Mouse (Mus musculus) forebrain, postnatal 0 days (tissue): ENCODE measurements at regions not wholly inside any gene's neighbourhood (a gene's known extent, or its start where the extent isn't known, plus 50 kb on each side); places are given as distances from the start of the nearest gene placed in this dataset.
A peak's percentile ranks its signal among the peaks of the same experiment; 100 is the strongest.
"Not testable (repeated sequence)": the region's sequence is repeated elsewhere in the genome, so short reads cannot be mapped to it uniquely, and the experiment has no call there.

Source experiments
- ATAC-seq: fragments of 200-750 bp; cut with Nextera tagmentation; 2 replicates; pipeline ENCODE4 v1.8.0; 2017; ENCODE audit warnings: mild to moderate bottlenecking, moderate library complexity
- DNase-seq: peaks from one replicate; pipeline ENCODE4 v3.0.0-alpha.2; 2015
- H3K27ac ChIP-seq: fragments of 300-500 bp; sonication (generic); 2 replicates; pipeline ENCODE4 v1.5.1; 2014; ENCODE audit warnings: low read depth, mild to moderate bottlenecking, antibody characterized with exemption, low read length, moderate library complexity, mixed read lengths
- H3K27me3 ChIP-seq: fragments of 300-500 bp; sonication (generic); 2 replicates; pipeline ENCODE4 v1.6.1; 2014; ENCODE audit warnings: mild to moderate bottlenecking, low read length, mixed read lengths; ENCODE audit not compliant: insufficient read depth
- H3K36me3 ChIP-seq: fragments of 300-500 bp; sonication (generic); 2 replicates; pipeline ENCODE4 v1.6.1; 2014; ENCODE audit warnings: mild to moderate bottlenecking, moderate library complexity; ENCODE audit not compliant: insufficient read depth
- H3K4me1 ChIP-seq: fragments of 300-500 bp; sonication (generic); 2 replicates; pipeline ENCODE4 v1.6.1; 2014; ENCODE audit warnings: antibody characterized with exemption; ENCODE audit not compliant: insufficient read depth
- H3K4me2 ChIP-seq: fragments of 300-500 bp; sonication (generic); 2 replicates; pipeline ENCODE4 v1.6.1; 2014; ENCODE audit warnings: low read depth, mild to moderate bottlenecking, moderate library complexity
- H3K4me3 ChIP-seq: fragments of 300-500 bp; sonication (generic); 2 replicates; pipeline ENCODE4 v1.5.1; 2014; ENCODE audit warnings: low read depth, low read length, mixed read lengths
- H3K9ac ChIP-seq: fragments of 300-500 bp; sonication (generic); 2 replicates; pipeline ENCODE4 v1.6.1; 2014; ENCODE audit warnings: mild to moderate bottlenecking
- H3K9me3 ChIP-seq: fragments of 300-500 bp; sonication (generic); 2 replicates; pipeline ENCODE4 v1.6.1; 2016; ENCODE audit warnings: low read length
- CTCF ChIP-seq: sonication (generic); IDR thresholded peaks from 2 replicates; pipeline ENCODE4 v1.5.1; 2016; ENCODE audit warnings: antibody characterized with exemption, control low read depth, low read depth
- WGBS: fragments of 180-500 bp; shearing (Covaris S2); extraction: QIAGEN DNeasy Blood & Tissue Kit; methylation state at CpG from one replicate; pipeline ENCODE4 v1.1.7; 2014; 5-methylcytosine and 5-hydroxymethylcytosine counted together

DNA sequence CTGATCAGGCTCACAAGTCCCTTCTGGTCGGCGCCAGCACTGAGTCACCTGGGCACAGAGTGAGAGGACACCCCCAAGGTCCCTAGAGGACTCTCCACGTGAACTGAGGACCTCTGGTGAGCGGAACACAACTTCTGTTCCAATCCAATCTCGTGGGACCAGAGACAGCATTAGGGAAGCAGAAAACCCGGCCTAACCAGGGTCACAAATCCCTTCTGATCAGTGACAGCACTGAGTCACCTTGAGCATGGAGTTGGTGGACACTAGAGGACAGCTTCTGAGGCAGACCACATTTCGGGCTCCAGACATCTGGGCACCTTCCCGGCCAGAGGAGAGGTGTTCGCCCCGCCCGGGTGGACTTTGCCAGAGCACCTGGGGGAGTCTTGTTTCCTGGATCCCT lies 412.3 kb upstream of the Arid1b start:
- no peak for DNase-seq

DNA sequence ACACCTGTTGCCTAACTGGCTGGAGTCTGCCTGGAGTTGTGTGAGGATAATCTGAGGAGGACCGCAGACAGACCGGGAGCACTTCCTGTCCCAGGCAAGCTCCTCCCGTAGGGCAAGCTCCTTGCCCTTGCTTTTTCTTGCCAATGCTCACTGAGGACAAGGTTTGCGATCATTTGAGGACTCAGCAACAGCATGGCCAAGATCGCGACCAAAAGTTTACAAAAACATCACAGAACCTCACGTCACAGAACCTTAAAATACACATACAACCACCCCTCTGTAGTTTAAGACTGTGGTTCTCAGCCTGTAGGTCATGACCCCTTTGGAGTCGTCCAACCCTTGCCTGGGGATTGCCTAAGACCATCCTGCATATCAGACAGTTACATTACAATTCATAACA lies 383.7 kb upstream of the Arid1b start:
- no peak for TF ChIP-seq CTCF
- DNase-seq (no peak), ATAC-seq (no peak)
- Histone ChIP-seq H3K27me3 (no peaks in the 10 kb centered on the region), H3K9me3 (no peaks in the 10 kb centered on the region), H3K9ac (no peak overlapping the region), H3K4me3 (no peak overlapping the region), H3K36me3 (no peaks in the 10 kb centered on the region), H3K27ac (no peak overlapping the region), H3K4me2 (no peak overlapping the region), H3K4me1 (no peaks in the 10 kb centered on the region)
- WGBS: 91% methylated on average over 8 of the region's 8 CpGs

More for the DNA sequence above, 412.3 kb upstream of the Arid1b start:
- Histone ChIP-seq H3K9ac (no peak overlapping the region), H3K9me3 (no peaks in the 10 kb centered on the region), H3K27ac (no peak overlapping the region), H3K36me3 (no peaks in the 10 kb centered on the region), H3K4me1 (no peaks in the 10 kb centered on the region), H3K4me2 (no peak overlapping the region), H3K27me3 (no peaks in the 10 kb centered on the region), H3K4me3 (no peak overlapping the region)
- no peak for ATAC-seq
- no peak for TF ChIP-seq CTCF
- WGBS: 83% methylated on average over 11 of the region's 11 CpGs

DNA sequence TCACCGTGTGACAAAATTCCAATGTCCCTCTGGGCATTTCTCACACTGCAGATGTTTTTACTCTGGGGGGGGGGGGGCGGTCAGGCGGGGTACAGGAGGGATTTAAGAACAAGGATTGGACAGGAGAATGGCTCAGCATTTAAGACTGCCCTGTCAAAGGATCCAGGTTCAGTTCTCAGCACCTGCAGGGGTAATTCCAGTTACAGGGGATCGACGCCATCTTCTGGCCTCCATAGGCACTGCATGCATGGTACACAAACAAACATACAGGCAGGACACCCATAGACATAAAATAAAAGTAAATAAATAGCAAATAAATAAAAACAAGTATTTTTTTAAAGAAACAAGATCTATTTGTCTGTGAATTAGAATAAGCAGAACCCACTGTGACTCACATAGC lies 383.1 kb upstream of the Arid1b start:
- ATAC-seq (no peak), DNase-seq (no peak)
- no peaks in the 10 kb centered on the region for H3K27me3 ChIP-seq
- no peak overlapping the region for H3K4me3 ChIP-seq
- no peak overlapping the region for H3K9ac ChIP-seq
- no peaks in the 10 kb centered on the region for H3K36me3 ChIP-seq
- H3K4me1 ChIP-seq: no peaks in the 10 kb centered on the region
- no peaks in the 10 kb centered on the region for H3K9me3 ChIP-seq
- H3K27ac ChIP-seq: no peak overlapping the region
- H3K4me2 ChIP-seq: no peak overlapping the region
- 87% methylated on average over 5 of the region's 5 CpGs for WGBS
- peak; percentile 22; the same call in 1 of the 2 replicates for TF ChIP-seq CTCF

DNA sequence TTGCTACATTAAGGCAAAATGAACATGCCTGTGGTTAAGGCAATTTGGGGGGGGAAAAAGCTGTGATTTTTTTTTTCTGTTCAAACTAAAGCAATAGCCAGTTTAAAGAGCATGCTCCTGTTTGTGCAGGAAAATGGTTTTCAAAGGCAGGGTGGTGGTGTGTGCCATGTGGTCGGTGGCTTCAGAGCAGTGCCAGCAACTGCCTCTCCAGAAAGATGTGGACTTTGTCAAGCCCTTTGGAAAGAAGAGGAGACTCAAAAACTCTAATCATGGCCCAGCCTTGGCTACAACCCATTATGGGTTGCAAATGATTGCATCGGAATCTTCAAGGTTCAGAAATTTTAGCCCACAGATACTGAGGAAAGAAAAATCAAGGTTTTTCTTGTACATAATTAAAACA lies 382.4 kb upstream of the Arid1b start:
- Histone ChIP-seq H3K27me3 (no peaks in the 10 kb centered on the region), H3K27ac (no peak overlapping the region), H3K4me3 (no peak overlapping the region), H3K36me3 (no peaks in the 10 kb centered on the region), H3K4me2 (no peak overlapping the region), H3K9ac (no peak overlapping the region), H3K9me3 (no peaks in the 10 kb centered on the region), H3K4me1 (no peaks in the 10 kb centered on the region)
- ATAC-seq: no peak
- no peak for DNase-seq
- 80% methylated on average over 2 of the region's 2 CpGs for WGBS
- no peak for TF ChIP-seq CTCF

DNA sequence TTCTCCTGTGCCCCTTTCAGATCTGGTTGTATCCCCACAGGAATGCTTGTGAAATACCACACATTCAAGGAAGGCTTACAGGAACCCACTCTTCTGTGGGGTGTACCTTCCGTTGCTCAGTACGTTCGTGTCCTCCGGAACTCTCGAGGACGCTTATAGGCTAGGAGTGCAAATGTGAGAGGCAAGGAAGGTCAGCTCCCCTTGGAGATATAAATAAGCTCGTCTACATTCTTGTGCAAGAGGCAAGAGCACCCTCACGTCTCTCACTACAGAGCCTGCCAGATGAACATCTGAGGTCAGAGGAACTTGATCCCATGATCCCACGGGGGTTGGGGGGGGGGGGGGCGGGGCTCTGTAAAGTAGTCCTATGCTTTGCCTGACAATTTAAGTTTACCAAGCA lies 382.0 kb upstream of the Arid1b start:
- H3K4me3 ChIP-seq: no peak overlapping the region
- no peak for DNase-seq
- H3K27ac ChIP-seq: no peak overlapping the region
- H3K9ac ChIP-seq: no peak overlapping the region
- H3K36me3 ChIP-seq: no peaks in the 10 kb centered on the region
- H3K4me1 ChIP-seq: no peaks in the 10 kb centered on the region
- no peaks in the 10 kb centered on the region for H3K9me3 ChIP-seq
- no peaks in the 10 kb centered on the region for H3K27me3 ChIP-seq
- ATAC-seq: no peak
- H3K4me2 ChIP-seq: no peak overlapping the region
- WGBS: 70% methylated on average over 10 of the region's 10 CpGs
- TF ChIP-seq CTCF: no peak

DNA sequence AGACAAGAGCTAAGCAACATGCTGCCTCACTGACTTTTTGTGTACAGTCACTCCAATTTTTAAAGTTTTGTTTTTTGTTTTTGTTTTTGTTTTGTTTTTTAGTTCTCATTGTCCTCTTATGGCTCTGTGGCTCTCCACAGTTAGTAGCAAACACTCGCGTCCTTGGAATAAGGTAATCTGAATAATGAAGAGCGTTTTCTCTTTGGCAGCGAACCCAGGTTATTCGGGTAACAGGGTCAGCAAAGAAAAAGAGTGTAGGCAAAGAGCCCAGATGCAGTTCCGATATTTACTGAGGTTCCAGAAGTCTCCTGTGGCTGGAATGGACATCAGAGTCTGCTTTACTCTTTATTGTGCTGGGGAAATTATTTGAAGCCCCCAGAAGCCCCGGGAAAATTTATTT lies 381.4 kb upstream of the Arid1b start:
- Histone ChIP-seq H3K4me1 (no peaks in the 10 kb centered on the region), H3K4me3 (no peak overlapping the region), H3K9me3 (no peaks in the 10 kb centered on the region), H3K9ac (no peak overlapping the region), H3K4me2 (no peak overlapping the region), H3K36me3 (no peaks in the 10 kb centered on the region), H3K27me3 (no peaks in the 10 kb centered on the region), H3K27ac (no peak overlapping the region)
- 50% methylated on average over 7 of the region's 7 CpGs for whole genome bisulfite sequencing
- ATAC-seq (no peak), DNase-seq (no peak)
- TF ChIP-seq CTCF: no peak

DNA sequence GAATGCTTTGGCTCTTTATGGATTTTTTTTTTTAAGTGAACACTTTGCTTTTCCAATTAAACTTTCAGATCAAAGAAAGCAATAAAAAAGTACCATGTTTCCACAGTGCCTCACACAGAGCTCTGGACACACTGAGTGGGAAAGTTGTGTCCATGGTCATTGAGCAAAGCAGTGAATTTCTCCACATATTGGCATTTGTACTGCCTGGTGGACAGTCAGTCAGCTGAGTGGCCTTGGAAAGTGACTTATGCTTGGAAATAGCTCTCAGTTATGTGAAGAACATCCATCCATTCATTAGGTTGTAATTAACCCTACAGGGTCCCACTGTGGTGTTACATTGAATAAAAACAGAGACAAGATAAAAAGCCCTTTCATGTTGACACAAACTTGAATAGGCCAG lies 373.8 kb upstream of the Arid1b start:
- H3K9ac ChIP-seq: no peak overlapping the region
- H3K4me1 ChIP-seq: no peaks in the 10 kb centered on the region
- no peaks in the 10 kb centered on the region for H3K36me3 ChIP-seq
- H3K4me2 ChIP-seq: no peak overlapping the region
- no peaks in the 10 kb centered on the region for H3K9me3 ChIP-seq
- DNase-seq (no peak), ATAC-seq (no peak)
- no peak for TF ChIP-seq CTCF
- H3K4me3 ChIP-seq: no peak overlapping the region
- H3K27me3 ChIP-seq: no peaks in the 10 kb centered on the region
- no peak overlapping the region for H3K27ac ChIP-seq

DNA sequence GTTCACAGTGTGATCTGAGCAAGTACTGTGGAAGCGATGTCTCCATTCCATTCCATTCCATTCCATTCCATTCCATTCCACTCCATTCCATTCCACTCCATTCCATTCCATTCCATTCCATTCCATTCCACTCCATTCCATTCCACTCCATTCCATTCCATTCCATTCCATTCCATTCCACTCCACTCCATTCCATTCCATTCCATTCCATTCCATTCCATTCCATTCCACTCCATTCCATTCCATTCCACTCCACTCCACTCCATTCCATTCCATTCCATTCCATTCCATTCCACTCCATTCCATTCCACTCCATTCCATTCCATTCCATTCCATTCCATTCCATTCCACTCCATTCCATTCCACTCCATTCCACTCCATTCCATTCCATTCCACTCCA lies 368.0 kb upstream of the Arid1b start:
- 100% methylated on average over 1 of the region's 1 CpGs for WGBS
- H3K36me3 ChIP-seq, DNase-seq: not testable (repeated sequence)

More for the DNA sequence above, 368.0 kb upstream of the Arid1b start:
- ATAC-seq, H3K4me1 ChIP-seq, H3K9me3 ChIP-seq, H3K4me2 ChIP-seq, H3K27me3 ChIP-seq, H3K27ac ChIP-seq, H3K9ac ChIP-seq, H3K4me3 ChIP-seq: not testable (repeated sequence)
